Mouse (Mus musculus): ENCODE data around the gene Gm35549. TPM values are rescaled to one million over a fixed set of nuclear protein-coding genes. Genes with fewer than 3 reads are reported as not detected.
A peak's percentile ranks its signal among the peaks of the same experiment; 100 is the strongest.

The Gm35549 gene
- 0.42 TPM in 1 of 2 replicates, not detected in the other for polyA plus RNA-seq (2015; fragmentation: Nextera tagmentation; extraction: Ambion mirVana)

DNA sequence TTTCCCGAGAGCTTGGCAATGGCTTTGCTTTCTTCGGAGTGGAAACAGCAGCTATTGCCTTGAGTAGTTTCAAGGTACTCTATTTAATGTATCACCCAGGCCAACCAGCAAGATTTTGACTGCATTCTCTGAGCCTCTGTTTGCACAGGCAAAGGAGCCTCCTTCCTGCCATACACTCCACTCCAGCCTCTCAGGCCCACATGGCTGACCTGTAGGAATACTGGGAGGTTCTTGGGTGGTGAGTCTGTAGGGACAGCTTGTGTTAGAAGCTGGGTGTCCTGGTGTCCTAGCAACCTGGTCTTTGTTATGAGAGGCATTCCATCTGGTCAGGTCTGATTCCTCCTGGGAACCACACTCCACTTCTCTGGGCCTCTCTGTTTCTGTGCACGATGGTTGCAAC is at the start of gene Gm35549:
Gene Gm35549, minus strand, starts transcription at position 276 of the 400 bp plus-strand sequence.
- 0 out of 2 replicates have a peak, but pooled peaks cover 3% of the 10 kb centered on the region for H3K36me3 ChIP-seq
- no peaks in the 10 kb centered on the region for H3K9me3 ChIP-seq
- ATAC-seq (ENCODE audit: insufficient number of reproducible peaks, low FRiP score, low TSS enrichment, low read depth): no peak
- peaks cover 10% of the 10 kb centered on the region for H3K4me1 ChIP-seq
- no peak within 1 kb of the TSS for H3K4me2 ChIP-seq
- H3K9ac ChIP-seq: no peak within 1 kb of the TSS
- WGBS: 59% methylated on average over 3 of the region's 3 CpGs
- H3K27me3 ChIP-seq: no peaks in the 10 kb centered on the region
- no peak within 1 kb of the TSS for H3K4me3 ChIP-seq
- no peak within 1 kb of the TSS for H3K27ac ChIP-seq

DNA sequence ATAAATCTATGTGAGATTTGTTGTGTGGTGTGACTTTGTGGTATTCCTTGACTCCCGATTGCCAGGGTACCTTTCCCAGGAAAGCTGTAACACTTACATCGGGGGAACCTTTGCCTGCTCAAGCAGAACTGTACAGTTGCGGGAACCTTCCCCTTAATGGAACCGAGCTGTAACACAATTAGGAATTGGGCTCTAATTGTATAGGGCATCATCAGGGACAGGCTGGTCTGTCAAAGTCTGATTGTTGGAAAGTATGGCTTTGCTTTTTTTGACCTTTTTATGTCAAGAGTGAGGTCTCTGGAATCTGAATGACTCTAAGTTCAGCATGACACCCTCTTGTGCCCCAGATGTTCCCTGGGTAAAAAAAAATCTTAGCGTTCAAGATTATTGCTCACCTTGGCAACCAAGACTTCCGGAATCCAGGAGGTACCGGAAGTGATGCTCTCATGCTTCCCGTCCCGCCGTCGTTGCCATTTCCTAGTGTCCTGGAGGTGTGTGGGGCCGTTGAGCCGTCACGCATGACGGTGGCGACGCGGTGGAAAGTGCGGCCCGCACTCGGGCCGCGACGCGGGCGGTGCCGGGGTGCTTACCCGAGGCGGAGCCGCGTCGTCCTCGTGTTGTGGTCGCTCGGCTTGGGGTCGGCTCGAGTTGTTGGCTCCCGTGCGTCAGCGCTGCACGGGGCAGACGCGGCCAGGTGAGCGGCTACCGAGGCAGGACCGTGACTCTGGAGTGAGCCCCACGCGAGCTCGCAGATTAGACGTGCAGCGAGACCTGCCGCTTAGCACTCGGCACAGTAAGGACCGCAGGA is 42.7 kb upstream of the Gm35549 start:
- Histone ChIP-seq H3K9me3 (no peaks in the 10 kb centered on the region), H3K27me3 (no peaks in the 10 kb centered on the region), H3K4me3 (peak overlapping the region; percentile 77), H3K27ac (peak overlapping the region; percentile 30), H3K4me2 (peak overlapping the region; percentile 59), H3K4me1 (no peaks in the 10 kb centered on the region), H3K36me3 (peaks cover 14% of the 10 kb centered on the region; the same call in 1 of the 2 replicates), H3K9ac (peak overlapping the region; percentile 74)
- WGBS: 7% methylated on average over 54 of the region's 54 CpGs
- ATAC-seq (ENCODE audit: insufficient number of reproducible peaks, low FRiP score, low TSS enrichment, low read depth): peak; percentile 71; the same call in 1 of the 2 replicates

DNA sequence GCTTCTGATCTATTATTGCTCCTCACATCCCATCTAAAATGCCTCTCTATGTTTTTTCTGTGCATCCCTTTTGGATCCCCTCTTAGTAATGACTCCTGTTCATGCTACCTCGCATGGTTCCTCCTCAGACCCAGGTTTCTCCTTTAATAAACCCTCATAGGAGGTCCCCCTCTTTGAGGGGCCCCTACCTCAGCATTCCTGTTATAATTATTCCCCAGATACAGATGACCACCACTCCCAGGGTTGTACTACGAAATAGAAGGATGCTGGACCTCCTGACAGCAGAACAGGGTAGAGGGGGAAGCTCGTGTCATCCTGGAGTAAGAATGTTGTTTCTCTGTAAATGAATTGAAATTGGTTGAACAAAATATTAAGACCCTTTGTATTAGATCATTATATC is 41.5 kb upstream of the Gm35549 start, which contains the start of gene Zkscan7:
Gene Zkscan7, plus strand, starts transcription at position 301 of the 400 bp plus-strand sequence.
- Histone ChIP-seq H3K9ac (no peak within 1 kb of the TSS), H3K4me3 (peak within 1 kb of the TSS; percentile 77), H3K27ac (no peak within 1 kb of the TSS), H3K4me1 (no peaks in the 10 kb centered on the region), H3K36me3 (peaks cover 5% of the 10 kb centered on the region; the same call in 1 of the 2 replicates), H3K27me3 (no peaks in the 10 kb centered on the region), H3K4me2 (peak within 1 kb of the TSS; percentile 59), H3K9me3 (no peaks in the 10 kb centered on the region)
- ATAC-seq (ENCODE audit: insufficient number of reproducible peaks, low FRiP score, low TSS enrichment, low read depth): no peak
- 85% methylated on average over 3 of the region's 3 CpGs for WGBS

DNA sequence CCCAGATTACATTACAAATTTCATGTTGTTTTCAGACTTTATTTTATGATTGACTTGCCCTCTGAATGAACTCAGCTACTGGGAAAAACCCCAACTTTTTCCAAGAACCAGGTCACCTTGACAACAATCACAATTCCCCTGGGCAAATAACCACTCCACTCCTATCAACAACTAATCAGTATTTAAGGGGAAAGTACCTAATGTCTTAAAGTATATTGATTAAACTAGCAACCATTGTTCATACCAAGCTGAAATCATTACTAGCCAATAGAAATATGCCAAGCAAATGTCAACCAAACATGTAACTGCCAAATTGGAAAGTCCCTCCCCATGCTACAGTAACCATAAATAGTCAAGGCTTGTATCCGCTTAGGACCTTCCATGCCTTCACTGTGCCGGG is 31.3 kb upstream of the Gm35549 start:
- Histone ChIP-seq H3K9ac (no peak overlapping the region), H3K27me3 (peaks cover 4% of the 10 kb centered on the region; the same call in 1 of the 2 replicates), H3K9me3 (no peaks in the 10 kb centered on the region), H3K4me2 (no peak overlapping the region), H3K36me3 (no peaks in the 10 kb centered on the region), H3K4me1 (no peaks in the 10 kb centered on the region), H3K4me3 (no peak overlapping the region), H3K27ac (no peak overlapping the region)
- 94% methylated on average over 2 of the region's 2 CpGs for whole genome bisulfite sequencing
- no peak for ATAC-seq (ENCODE audit: insufficient number of reproducible peaks, low FRiP score, low TSS enrichment, low read depth)

DNA sequence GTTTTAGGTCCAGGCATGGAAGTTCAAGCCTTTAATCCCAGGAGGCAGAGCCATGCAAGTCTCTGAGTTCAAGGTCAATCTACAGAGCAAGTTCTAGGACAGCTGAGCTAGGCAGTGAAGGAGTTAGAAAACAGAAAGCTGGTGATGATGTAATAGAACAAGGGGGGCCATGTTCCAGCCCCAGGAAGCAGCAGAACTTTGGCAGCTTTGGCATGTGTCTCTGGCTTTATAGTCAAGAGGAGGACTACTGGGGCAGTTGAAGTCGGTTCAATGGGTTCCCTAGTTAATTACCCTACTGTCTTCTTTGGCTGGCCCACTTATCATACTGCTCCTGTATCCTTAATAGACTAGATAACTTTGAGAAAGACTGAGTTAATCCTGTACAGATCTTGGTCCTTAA is 30.8 kb upstream of the Gm35549 start:
- Histone ChIP-seq H3K36me3 (no peaks in the 10 kb centered on the region), H3K9me3 (no peaks in the 10 kb centered on the region), H3K9ac (no peak overlapping the region), H3K4me1 (no peaks in the 10 kb centered on the region), H3K27ac (no peak overlapping the region), H3K4me3 (no peak overlapping the region), H3K27me3 (peaks cover 4% of the 10 kb centered on the region; the same call in 1 of the 2 replicates), H3K4me2 (no peak overlapping the region)
- WGBS: 57% methylated on average over 1 of the region's 1 CpGs
- ATAC-seq (ENCODE audit: insufficient number of reproducible peaks, low FRiP score, low TSS enrichment, low read depth): no peak

DNA sequence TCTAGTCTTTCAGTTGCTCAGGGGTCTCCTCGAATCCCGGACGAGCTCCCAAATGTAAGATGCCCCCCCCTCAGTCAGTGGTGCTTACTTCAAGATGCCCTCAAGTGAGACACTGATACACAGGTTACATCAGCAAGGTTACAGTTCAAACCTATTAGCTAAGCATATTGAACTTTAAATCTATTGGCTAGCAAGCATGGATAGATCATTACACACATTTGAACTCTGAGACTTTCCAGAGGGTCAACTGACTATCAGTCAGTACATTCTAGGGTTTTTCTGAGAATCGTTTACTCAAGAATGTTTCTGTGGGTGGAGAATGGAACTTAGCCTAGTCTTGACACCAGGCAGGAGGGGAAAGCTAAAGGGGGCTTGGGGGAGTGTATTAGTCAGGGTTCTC is 28.8 kb upstream of the Gm35549 start:
- 81% methylated on average over 4 of the region's 4 CpGs for WGBS
- H3K9me3 ChIP-seq: no peaks in the 10 kb centered on the region
- H3K27me3 ChIP-seq: peaks cover 4% of the 10 kb centered on the region; the same call in 1 of the 2 replicates

DNA sequence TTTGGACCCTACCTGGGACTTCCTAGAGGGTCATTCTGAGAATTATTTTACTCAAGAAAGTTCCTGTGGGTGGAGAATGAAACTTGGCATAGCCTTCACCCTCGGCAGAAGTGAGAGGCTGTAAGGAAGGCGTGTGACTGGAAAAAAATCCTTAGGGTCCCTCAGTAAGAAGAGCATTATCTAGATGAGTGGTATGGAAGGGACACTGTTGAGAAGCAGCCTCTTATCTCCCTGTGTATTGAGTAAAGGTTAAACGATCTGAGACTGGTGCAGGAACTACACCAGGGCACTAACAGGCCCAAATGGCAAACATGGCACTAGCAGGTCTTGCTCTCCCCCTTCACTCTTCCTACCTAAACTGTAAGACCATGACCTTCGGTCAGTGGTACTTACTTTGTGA is 22.4 kb upstream of the Gm35549 start:
- H3K9me3 ChIP-seq: no peaks in the 10 kb centered on the region
- peak overlapping the region; percentile 78 for H3K4me3 ChIP-seq
- peak overlapping the region; percentile 50 for H3K4me2 ChIP-seq
- peaks cover 4% of the 10 kb centered on the region; the same call in 1 of the 2 replicates for H3K27me3 ChIP-seq
- ATAC-seq (ENCODE audit: insufficient number of reproducible peaks, low FRiP score, low TSS enrichment, low read depth): no peak
- H3K36me3 ChIP-seq: peaks cover 17% of the 10 kb centered on the region
- H3K27ac ChIP-seq: no peak overlapping the region
- peaks cover 13% of the 10 kb centered on the region for H3K4me1 ChIP-seq
- WGBS: 72% methylated on average over 4 of the region's 4 CpGs
- H3K9ac ChIP-seq: no peak overlapping the region; the same call in 1 of the 2 replicates

More for the DNA sequence above, 28.8 kb upstream of the Gm35549 start:
- Histone ChIP-seq H3K4me3 (no peak overlapping the region), H3K4me2 (no peak overlapping the region), H3K9ac (no peak overlapping the region), H3K36me3 (no peaks in the 10 kb centered on the region), H3K27ac (no peak overlapping the region), H3K4me1 (no peaks in the 10 kb centered on the region)
- no peak for ATAC-seq (ENCODE audit: insufficient number of reproducible peaks, low FRiP score, low TSS enrichment, low read depth)

DNA sequence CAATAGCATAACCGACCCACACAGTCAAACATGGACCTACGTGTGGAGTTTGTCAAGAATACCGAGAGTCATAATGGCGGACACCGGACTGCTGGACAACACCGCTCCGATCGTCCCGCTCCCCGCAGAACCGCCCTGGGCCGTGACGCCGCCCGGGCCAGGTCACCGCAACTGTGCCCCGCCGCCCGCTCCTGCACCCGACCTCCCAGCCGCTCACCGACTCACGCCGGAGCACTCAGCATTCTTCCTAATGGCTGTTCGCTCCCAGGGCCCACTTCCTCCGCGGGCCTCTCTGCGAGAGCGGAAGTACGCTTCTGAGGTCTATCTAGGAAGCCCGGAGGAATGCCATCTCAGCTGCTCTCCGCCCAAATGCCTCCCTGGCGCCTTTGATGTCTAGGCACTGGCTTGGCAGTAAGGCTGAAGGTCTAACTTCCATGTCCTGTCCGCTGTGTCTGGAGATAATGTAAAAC is 21.9 kb upstream of the Gm35549 start, which contains the start of gene Zfp445:
Gene Zfp445, minus strand, starts transcription at position 310 of the 470 bp plus-strand sequence.
- Histone ChIP-seq H3K4me3 (peak within 1 kb of the TSS; percentile 78), H3K9me3 (no peaks in the 10 kb centered on the region), H3K9ac (peak within 1 kb of the TSS; percentile 90), H3K36me3 (peaks cover 21% of the 10 kb centered on the region), H3K27ac (peak within 1 kb of the TSS; percentile 87), H3K27me3 (peaks cover 4% of the 10 kb centered on the region; the same call in 1 of the 2 replicates), H3K4me1 (peaks cover 13% of the 10 kb centered on the region), H3K4me2 (peak within 1 kb of the TSS; percentile 52)
- peak; percentile 83; the same call in 1 of the 2 replicates for ATAC-seq (ENCODE audit: insufficient number of reproducible peaks, low FRiP score, low TSS enrichment, low read depth)
- under 1% methylated on average over 34 of the region's 34 CpGs for WGBS

DNA sequence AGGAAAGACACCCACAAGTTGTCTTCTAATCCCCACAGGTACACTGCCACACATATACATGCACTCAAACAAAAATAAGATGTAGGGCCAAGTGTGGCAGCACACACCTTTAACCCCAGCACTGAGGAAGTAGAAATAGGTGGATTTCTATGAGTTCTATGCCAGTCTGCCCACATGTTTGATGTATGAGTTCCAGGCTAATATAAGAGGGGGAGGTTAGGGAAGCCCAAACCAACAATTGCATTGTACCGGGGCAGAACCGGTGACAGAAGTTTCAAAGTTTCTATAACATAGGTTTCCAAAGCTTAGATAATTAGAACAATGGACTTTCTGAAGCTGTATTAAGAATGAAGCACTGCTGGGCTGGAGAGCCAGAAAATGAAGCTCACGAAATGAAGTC is 21.0 kb upstream of the Gm35549 start:
- Histone ChIP-seq H3K4me1 (peaks cover 13% of the 10 kb centered on the region), H3K9ac (no peak overlapping the region; the same call in 1 of the 2 replicates), H3K4me3 (peak overlapping the region; percentile 78), H3K27me3 (no peaks in the 10 kb centered on the region), H3K36me3 (peaks cover 30% of the 10 kb centered on the region), H3K9me3 (no peaks in the 10 kb centered on the region), H3K27ac (no peak overlapping the region), H3K4me2 (peak overlapping the region; percentile 52)
- no peak for ATAC-seq (ENCODE audit: insufficient number of reproducible peaks, low FRiP score, low TSS enrichment, low read depth)
- 62% methylated on average over 3 of the region's 3 CpGs for WGBS

DNA sequence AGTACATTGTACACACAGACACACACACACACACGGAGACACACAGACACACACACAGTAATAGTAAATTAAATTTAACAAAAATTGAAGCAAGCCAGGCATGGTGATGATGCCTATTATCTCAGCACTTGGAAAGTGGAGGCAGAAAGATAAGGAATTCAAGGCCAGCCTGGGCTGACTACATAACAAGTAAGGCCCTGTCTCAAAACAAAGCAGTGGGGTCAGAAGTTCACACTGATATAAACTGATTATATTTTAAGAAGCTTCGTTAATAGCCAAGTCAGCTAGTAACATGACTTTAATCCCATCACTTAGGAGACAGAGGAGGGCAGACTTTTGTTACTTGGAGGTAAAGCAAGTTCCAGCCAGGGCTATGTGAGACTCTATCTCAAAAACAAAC is 19.9 kb upstream of the Gm35549 start:
- 88% methylated on average over 2 of the region's 2 CpGs for WGBS
- Histone ChIP-seq H3K4me1 (peaks cover 13% of the 10 kb centered on the region), H3K4me3 (no peak overlapping the region), H3K9ac (no peak overlapping the region), H3K9me3 (no peaks in the 10 kb centered on the region), H3K4me2 (no peak overlapping the region), H3K36me3 (peaks cover 41% of the 10 kb centered on the region), H3K27ac (no peak overlapping the region), H3K27me3 (no peaks in the 10 kb centered on the region)
- ATAC-seq (ENCODE audit: insufficient number of reproducible peaks, low FRiP score, low TSS enrichment, low read depth): no peak

DNA sequence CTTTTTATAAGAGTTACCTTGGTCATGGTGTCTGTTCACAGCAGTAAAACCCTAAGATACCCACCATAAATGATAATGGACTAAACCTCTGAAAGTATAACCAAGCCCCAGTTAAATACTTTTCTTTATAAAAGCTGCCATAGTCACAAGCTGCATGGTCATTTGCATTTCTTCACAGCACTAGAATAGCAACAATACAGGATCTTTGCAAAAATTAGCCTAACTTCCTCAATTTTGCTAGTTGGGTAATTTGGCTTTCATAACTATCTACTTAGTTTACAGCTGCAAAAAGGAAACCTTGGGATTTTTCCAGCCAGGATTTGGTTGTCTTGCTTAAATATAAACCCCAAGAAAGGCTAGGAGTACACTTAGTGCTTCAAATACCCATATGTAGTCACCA is 16.9 kb upstream of the Gm35549 start:
- H3K27ac ChIP-seq: no peak overlapping the region

DNA sequence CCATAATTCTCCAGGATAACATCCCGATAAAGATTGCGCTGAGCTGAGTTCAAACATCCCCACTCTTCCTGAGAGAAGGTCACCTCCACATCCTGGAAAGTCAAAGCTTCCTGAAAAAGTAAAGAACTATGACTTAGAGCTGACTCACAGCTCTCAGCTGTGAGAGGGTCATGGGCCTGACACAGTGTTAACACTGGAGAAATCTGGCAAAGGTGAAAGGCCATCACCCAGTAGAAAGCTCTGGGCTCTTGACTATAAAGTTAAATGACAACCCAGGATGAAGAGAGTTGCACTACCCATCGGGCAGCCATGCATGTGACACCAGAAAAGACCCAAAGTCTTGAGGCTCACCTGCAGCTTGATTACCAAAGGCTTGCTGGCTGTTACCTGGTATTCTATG is 12.9 kb upstream of the Gm35549 start:
- Histone ChIP-seq H3K27ac (no peak overlapping the region), H3K36me3 (peaks cover 93% of the 10 kb centered on the region), H3K9ac (no peak overlapping the region), H3K4me2 (no peak overlapping the region), H3K4me1 (no peaks in the 10 kb centered on the region), H3K27me3 (no peaks in the 10 kb centered on the region), H3K9me3 (no peaks in the 10 kb centered on the region), H3K4me3 (no peak overlapping the region)
- no peak for ATAC-seq (ENCODE audit: insufficient number of reproducible peaks, low FRiP score, low TSS enrichment, low read depth)
- 92% methylated on average over 3 of the region's 3 CpGs for WGBS

More for the DNA sequence above, 16.9 kb upstream of the Gm35549 start:
- Histone ChIP-seq H3K27me3 (no peaks in the 10 kb centered on the region), H3K9me3 (no peaks in the 10 kb centered on the region), H3K4me1 (peaks cover 10% of the 10 kb centered on the region), H3K36me3 (peaks cover 68% of the 10 kb centered on the region), H3K9ac (no peak overlapping the region), H3K4me3 (no peak overlapping the region), H3K4me2 (no peak overlapping the region)
- ATAC-seq (ENCODE audit: insufficient number of reproducible peaks, low FRiP score, low TSS enrichment, low read depth): no peak

Data from limb, embryonic 15.5 days (tissue).